In genomic region chr10:80930361-80931152, GRCm38 (mm10) we compare ENCODE assay signal across 8 mouse cellular contexts. TPM values are rescaled to one million over a fixed set of nuclear protein-coding genes. Genes with fewer than 3 reads are reported as not detected.
DNase-seq lines count a peak whose midpoint lies in the region; ATAC-seq and TF ChIP-seq lines count a peak whose summit lies in the region.

No protein-coding gene starts in this region.

- no peak overlapping the region for H3K27ac ChIP-seq in forebrain, embryonic 11.5 days (ENCODE audit: low read depth, low read length)
- H3K27ac ChIP-seq in hindbrain, embryonic 13.5 days: no peak overlapping the region
- H3K27ac ChIP-seq in liver, embryonic 13.5 days: no peak overlapping the region
- 0 out of 2 replicates have a peak overlapping the region, but pooled peaks have one; percentile 29 for H3K27ac ChIP-seq in neural tube, embryonic 15.5 days (replicated peaks)

- no peak for TF ChIP-seq POLR2A in lung, adult 2 months (IDR thresholded peaks at IDR 0.05; ENCODE audit: borderline replicate concordance, extremely low read depth, low read depth, low read length)

- H3K9me3 ChIP-seq in forebrain, embryonic 11.5 days (ENCODE audit: control insufficient read depth, low read length): no peaks in the 10 kb centered on the region
- no peaks in the 10 kb centered on the region for H3K9me3 ChIP-seq in hindbrain, embryonic 13.5 days
- no peaks in the 10 kb centered on the region for H3K9me3 ChIP-seq in liver, embryonic 13.5 days (replicated peaks)
- H3K9me3 ChIP-seq in neural tube, embryonic 15.5 days (replicated peaks): no peaks in the 10 kb centered on the region

- H3K4me3 ChIP-seq in lung, adult 2 months (replicated peaks; ENCODE audit: extremely low read depth, low read depth, low read length): peak overlapping the region; percentile 97
- H3K4me3 ChIP-seq in forebrain, embryonic 11.5 days (ENCODE audit: low read depth, low read length): peak overlapping the region; percentile 37
- H3K4me3 ChIP-seq in hindbrain, embryonic 13.5 days: peak overlapping the region; percentile 44
- peak overlapping the region; percentile 59 for H3K4me3 ChIP-seq in liver, embryonic 13.5 days (replicated peaks)
- H3K4me3 ChIP-seq in neural tube, embryonic 15.5 days (replicated peaks): peak overlapping the region; percentile 50

- H3K9ac ChIP-seq in forebrain, embryonic 11.5 days (ENCODE audit: low read length): peak overlapping the region; percentile 50
- H3K9ac ChIP-seq in hindbrain, embryonic 13.5 days: peak overlapping the region; percentile 74
- H3K9ac ChIP-seq in liver, embryonic 13.5 days: peak overlapping the region; percentile 68
- H3K9ac ChIP-seq in neural tube, embryonic 15.5 days (replicated peaks): peak overlapping the region; percentile 43

- peaks cover 21% of the 10 kb centered on the region for H3K4me1 ChIP-seq in lung, adult 2 months (ENCODE audit: control insufficient read depth, insufficient read depth, low read length)
- peaks cover 46% of the 10 kb centered on the region for H3K4me1 ChIP-seq in forebrain, embryonic 11.5 days (replicated peaks; ENCODE audit: control insufficient read depth, insufficient read depth, low read length)
- peaks cover 63% of the 10 kb centered on the region for H3K4me1 ChIP-seq in hindbrain, embryonic 13.5 days (replicated peaks)
- peaks cover 66% of the 10 kb centered on the region for H3K4me1 ChIP-seq in liver, embryonic 13.5 days (replicated peaks)
- H3K4me1 ChIP-seq in neural tube, embryonic 15.5 days: peaks cover 56% of the 10 kb centered on the region

- ATAC-seq in forebrain, embryonic 11.5 days (replicated peaks; ENCODE audit: low FRiP score): no peak
- 0 out of 2 replicates have a peak, but pooled peaks have one; percentile 22 for ATAC-seq in hindbrain, embryonic 13.5 days (ENCODE audit: low FRiP score)
- ATAC-seq in liver, embryonic 13.5 days (ENCODE audit: low read depth): no peak
- ATAC-seq in neural tube, embryonic 15.5 days (ENCODE audit: low FRiP score): no peak

- peak; percentile 39 for DNase-seq in lung, adult 2 months
- no peak for DNase-seq in lung, postnatal 25 days (ENCODE audit: low spot score)
- peak; percentile 67 for DNase-seq in adrenal gland, postnatal 14 days
- peak; percentile 70 for DNase-seq in forebrain, embryonic 11.5 days (ENCODE audit: low spot score)
- no peak for DNase-seq in liver, embryonic 13.5 days
- DNase-seq in adipocyte (ENCODE audit: low spot score): no peak

- H3K4me2 ChIP-seq in forebrain, embryonic 11.5 days (ENCODE audit: low read depth, low read length, severe bottlenecking): peak overlapping the region; percentile 84
- peak overlapping the region; percentile 82 for H3K4me2 ChIP-seq in hindbrain, embryonic 13.5 days
- peak overlapping the region; percentile 86 for H3K4me2 ChIP-seq in liver, embryonic 13.5 days
- H3K4me2 ChIP-seq in neural tube, embryonic 15.5 days: peak overlapping the region; percentile 88

- no peaks in the 10 kb centered on the region for H3K36me3 ChIP-seq in forebrain, embryonic 11.5 days (ENCODE audit: control insufficient read depth, insufficient read depth, low read length)
- H3K36me3 ChIP-seq in hindbrain, embryonic 13.5 days: no peaks in the 10 kb centered on the region
- no peaks in the 10 kb centered on the region for H3K36me3 ChIP-seq in liver, embryonic 13.5 days
- H3K36me3 ChIP-seq in neural tube, embryonic 15.5 days: no peaks in the 10 kb centered on the region

- no peak for TF ChIP-seq CTCF in lung, adult 2 months (IDR thresholded peaks at IDR 0.05; ENCODE audit: insufficient read depth, low read length)

- peaks cover 49% of the 10 kb centered on the region for H3K27me3 ChIP-seq in forebrain, embryonic 11.5 days (ENCODE audit: control insufficient read depth, insufficient read depth, low read length)
- H3K27me3 ChIP-seq in hindbrain, embryonic 13.5 days: peaks cover 54% of the 10 kb centered on the region
- H3K27me3 ChIP-seq in liver, embryonic 13.5 days: peaks cover 64% of the 10 kb centered on the region
- peaks cover 54% of the 10 kb centered on the region for H3K27me3 ChIP-seq in neural tube, embryonic 15.5 days (replicated peaks)

- WGBS in lung, adult 2 months: 1% methylated on average over 45 of the region's 45 CpGs
- WGBS in forebrain, embryonic 11.5 days: under 1% methylated on average over 44 of the region's 45 CpGs
- WGBS in hindbrain, embryonic 13.5 days: under 1% methylated on average over 45 of the region's 45 CpGs
- WGBS in liver, embryonic 13.5 days (ENCODE audit: insufficient replicate concordance): 1% methylated on average over 45 of the region's 45 CpGs
- WGBS in neural tube, embryonic 15.5 days: under 1% methylated on average over 45 of the region's 45 CpGs

RNA-seq across cellular contexts. Expression of gene Gadd45b, which starts 0.7 kb away (rescaled TPM):
- 103 and 120 TPM in 2 replicates for polyA plus RNA-seq in lung, adult 2 months (2012; rRNA removed)
- 29.8 and 91.3 TPM in 2 replicates for total RNA-seq in adrenal gland, postnatal 14 days (2021)
- polyA plus RNA-seq in forebrain, embryonic 11.5 days (2014; fragmentation: Nextera tagmentation; extraction: Ambion mirVana): 10.7 and 13.0 TPM in 2 replicates
- polyA plus RNA-seq in hindbrain, embryonic 13.5 days (2015; fragmentation: Nextera tagmentation; extraction: Ambion mirVana): 8.0 and 8.1 TPM in 2 replicates
- polyA plus RNA-seq in liver, embryonic 13.5 days (2015; fragmentation: Nextera tagmentation; extraction: Ambion mirVana): 1.6 and 1.8 TPM in 2 replicates
- 9.0 and 11.1 TPM in 2 replicates for polyA plus RNA-seq in neural tube, embryonic 15.5 days (2015; fragmentation: Nextera tagmentation; extraction: Ambion mirVana)

RNA-seq across cellular contexts. Expression of gene Lmnb2, which starts 12.5 kb away (rescaled TPM):
- polyA plus RNA-seq in lung, adult 2 months (2012; rRNA removed): 9.4 and 11.3 TPM in 2 replicates
- total RNA-seq in adrenal gland, postnatal 14 days (2021): 14.9 and 15.8 TPM in 2 replicates
- 29.8 and 30.9 TPM in 2 replicates for polyA plus RNA-seq in forebrain, embryonic 11.5 days (2014; fragmentation: Nextera tagmentation; extraction: Ambion mirVana)
- polyA plus RNA-seq in hindbrain, embryonic 13.5 days (2015; fragmentation: Nextera tagmentation; extraction: Ambion mirVana): 41.5 and 43.9 TPM in 2 replicates
- 14.0 and 15.4 TPM in 2 replicates for polyA plus RNA-seq in liver, embryonic 13.5 days (2015; fragmentation: Nextera tagmentation; extraction: Ambion mirVana)
- 39.0 and 39.9 TPM in 2 replicates for polyA plus RNA-seq in neural tube, embryonic 15.5 days (2015; fragmentation: Nextera tagmentation; extraction: Ambion mirVana)

RNA-seq across cellular contexts. Expression of gene Timm13, which starts 29.8 kb away (rescaled TPM):
- 157 and 196 TPM in 2 replicates for polyA plus RNA-seq in lung, adult 2 months (2012; rRNA removed)
- total RNA-seq in adrenal gland, postnatal 14 days (2021): 252 and 257 TPM in 2 replicates
- polyA plus RNA-seq in forebrain, embryonic 11.5 days (2014; fragmentation: Nextera tagmentation; extraction: Ambion mirVana): 313 and 317 TPM in 2 replicates
- polyA plus RNA-seq in hindbrain, embryonic 13.5 days (2015; fragmentation: Nextera tagmentation; extraction: Ambion mirVana): 333 and 336 TPM in 2 replicates
- polyA plus RNA-seq in liver, embryonic 13.5 days (2015; fragmentation: Nextera tagmentation; extraction: Ambion mirVana): 249 and 266 TPM in 2 replicates
- 333 and 359 TPM in 2 replicates for polyA plus RNA-seq in neural tube, embryonic 15.5 days (2015; fragmentation: Nextera tagmentation; extraction: Ambion mirVana)

RNA-seq across cellular contexts. Expression of gene Tmprss9, which starts 58.9 kb away (rescaled TPM):
- polyA plus RNA-seq in lung, adult 2 months (2012; rRNA removed): 0.06 and 0.07 TPM in 2 replicates
- 0.11 TPM in 1 of 2 replicates, not detected in the other for total RNA-seq in adrenal gland, postnatal 14 days (2021)
- polyA plus RNA-seq in forebrain, embryonic 11.5 days (2014; fragmentation: Nextera tagmentation; extraction: Ambion mirVana): 0.08 and 0.12 TPM in 2 replicates
- polyA plus RNA-seq in hindbrain, embryonic 13.5 days (2015; fragmentation: Nextera tagmentation; extraction: Ambion mirVana): 0.13 and 0.17 TPM in 2 replicates
- 0.05 TPM in 1 of 2 replicates, not detected in the other for polyA plus RNA-seq in liver, embryonic 13.5 days (2015; fragmentation: Nextera tagmentation; extraction: Ambion mirVana)
- polyA plus RNA-seq in neural tube, embryonic 15.5 days (2015; fragmentation: Nextera tagmentation; extraction: Ambion mirVana): 0.09 and 0.35 TPM in 2 replicates

Comparison
In these comparisons a context has a peak if more than half of its experiments do, and no peak if none do; other contexts are left out.
1. DNase-seq: peak in lung, adult 2 months (single experiment), adrenal gland, postnatal 14 days (single experiment) and forebrain, embryonic 11.5 days (single experiment); none in lung, postnatal 25 days (single experiment), liver, embryonic 13.5 days (single experiment) and adipocyte (single experiment).
2. H3K4me3 ChIP-seq: peak in every context shown above with its lines; median percentile 97 in lung, adult 2 months; 59 in liver, embryonic 13.5 days; 50 in neural tube, embryonic 15.5 days; 44 in hindbrain, embryonic 13.5 days; 37 in forebrain, embryonic 11.5 days.
3. Peak in every context shown above with its lines, with median percentiles within 50 percentile points of each other: H3K4me2 ChIP-seq and H3K9ac ChIP-seq.